10 mouse cellular contexts compared by ENCODE assay signal in the genomic region with DNA sequence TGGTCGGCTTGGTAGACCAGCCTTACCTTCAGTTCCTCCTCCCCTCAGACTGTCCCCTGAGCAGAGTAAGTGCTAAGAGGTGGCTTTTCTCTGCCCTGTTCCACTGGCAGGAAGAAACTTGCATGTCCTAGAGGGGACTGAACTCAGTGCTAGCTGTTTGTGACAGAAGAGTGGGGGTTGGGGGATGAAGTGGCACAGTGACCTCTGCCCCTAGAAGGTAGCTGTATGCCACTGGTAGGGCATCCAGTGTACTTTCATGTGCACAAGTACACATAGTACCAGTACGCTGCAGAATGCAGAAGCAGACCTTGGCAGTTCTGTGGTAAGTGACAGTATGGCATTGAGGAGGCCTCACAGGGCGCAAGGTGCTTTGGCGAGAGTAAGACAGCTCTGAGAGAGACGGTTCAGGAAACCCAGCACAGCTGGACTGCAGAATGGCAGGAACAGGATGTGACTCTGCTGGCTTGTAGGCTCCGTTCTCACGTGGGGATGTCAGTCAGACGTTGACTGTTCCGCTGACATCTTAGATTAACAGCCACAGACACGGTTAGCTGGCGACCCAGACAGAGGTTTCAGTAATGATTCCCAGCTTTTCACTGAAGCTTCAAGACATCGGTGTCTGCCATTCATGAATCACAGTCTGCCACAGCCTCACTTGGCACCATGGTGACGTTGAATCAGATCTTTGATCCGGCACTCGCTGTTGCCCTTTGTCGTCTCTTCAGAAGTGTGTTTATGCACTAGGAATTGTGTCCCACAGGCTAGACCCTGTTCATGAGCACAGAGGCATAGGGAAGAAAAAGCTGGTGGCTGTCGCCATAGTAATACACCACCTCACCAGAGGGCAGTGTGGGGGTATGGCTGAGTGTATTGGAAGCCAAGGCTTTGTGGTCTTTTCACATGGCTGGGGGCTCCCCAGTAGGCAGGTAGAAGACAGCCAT.
DNase-seq lines count a peak whose midpoint lies in the region; ATAC-seq and TF ChIP-seq lines count a peak whose summit lies in the region.
"Had no signal": no experiment of that assay in that cellular context is flagged by ENCODE, and none has a peak within 500 bp of the region (broad histone marks: within the 10 kb centered on the region; RNA-seq: fewer than 3 reads in every experiment).

No protein-coding gene starts in this region.

- no peaks in the 10 kb centered on the region for H3K36me3 ChIP-seq in kidney, adult 2 months (ENCODE audit: control insufficient read depth, insufficient read depth, low read length)
- H3K36me3 ChIP-seq in neural tube, embryonic 14.5 days (ENCODE audit: control insufficient read depth, insufficient read depth, low read length) = no peaks in the 10 kb centered on the region

- DNase-seq in kidney, adult 2 months = peak; percentile 27
- no peak for DNase-seq in kidney, adult 8-10 months
- peak; percentile 34 for DNase-seq in induced T-regulatory cell, adult 2 months (ENCODE audit: low read depth)
- no peak for DNase-seq in adrenal gland, postnatal 10 days
- no peak for DNase-seq in left cerebral cortex, adult 2 months (ENCODE audit: extremely low spot score in 1 of 2, low spot score in 2 of 2)
- DNase-seq: layer of hippocampus, postnatal 36 days; lung, postnatal 14 days had no signal

- no peak overlapping the region for H3K4me3 ChIP-seq in kidney, adult 2 months (ENCODE audit: insufficient read depth, low read depth, low read length)
- H3K4me3 ChIP-seq in neural tube, embryonic 14.5 days (ENCODE audit: low read depth, low read length) = no peak overlapping the region
- no peak overlapping the region for H3K4me3 ChIP-seq in left cerebral cortex, adult 2 months

- no peak for TF ChIP-seq POLR2A in kidney, adult 2 months (IDR thresholded peaks at IDR 0.05; ENCODE audit: low read depth, low read length)

- no peaks in the 10 kb centered on the region for H3K27me3 ChIP-seq in kidney, adult 2 months (replicated peaks; ENCODE audit: control insufficient read depth, insufficient read depth, low read length)
- no peaks in the 10 kb centered on the region for H3K27me3 ChIP-seq in neural tube, embryonic 14.5 days (ENCODE audit: control insufficient read depth, insufficient read depth, low read length)

- no peak overlapping the region for H3K9ac ChIP-seq in neural tube, embryonic 14.5 days (replicated peaks; ENCODE audit: low read depth, low read length)

- no peak overlapping the region for H3K27ac ChIP-seq in kidney, adult 2 months (ENCODE audit: insufficient read depth, low read depth, low read length)
- no peak overlapping the region for H3K27ac ChIP-seq in neural tube, embryonic 14.5 days (ENCODE audit: low read depth, low read length)
- H3K27ac ChIP-seq in left cerebral cortex, adult 2 months = no peak overlapping the region

- peak; percentile 52 for ATAC-seq in activated CD4-positive, CD25-positive, alpha-beta regulatory T cell, adult 4 months
- ATAC-seq in neural tube, embryonic 14.5 days (ENCODE audit: low read depth) = no peak
- ATAC-seq in erythroid progenitor cell, adult 5-6 weeks (replicated peaks; ENCODE audit: low FRiP score, poor library complexity, severe bottlenecking) = no peak

- peaks cover 27% of the 10 kb centered on the region for H3K4me1 ChIP-seq in kidney, adult 2 months (ENCODE audit: control insufficient read depth, insufficient read depth, low read length)
- peaks cover 30% of the 10 kb centered on the region for H3K4me1 ChIP-seq in neural tube, embryonic 14.5 days (ENCODE audit: control insufficient read depth, insufficient read depth, low read length)

- WGBS in kidney, adult 2 months = 45% methylated on average over 17 of the region's 17 CpGs
- WGBS in neural tube, embryonic 14.5 days = 34% methylated on average over 17 of the region's 17 CpGs

- TF ChIP-seq CTCF in kidney, adult 2 months (conservative IDR thresholded peaks at IDR 0.05; ENCODE audit: insufficient read depth, insufficient read length, low read depth, low read length) = 0 out of 2 replicates have a peak, but pooled peaks have one; percentile 3
- TF ChIP-seq CTCF in left cerebral cortex, adult 2 months (IDR thresholded peaks at IDR 0.05) = no peak; the same call in 1 of the 2 replicates

- H3K9me3 ChIP-seq in neural tube, embryonic 14.5 days (ENCODE audit: control insufficient read depth, low read length) = no peaks in the 10 kb centered on the region

- intact Hi-C loops in left cerebral cortex, adult 2 months (cut with DNase I) = no loop called here

- H3K4me2 ChIP-seq in neural tube, embryonic 14.5 days (ENCODE audit: low read depth, low read length) = 0 out of 2 replicates have a peak overlapping the region, but pooled peaks have one; percentile 1

Comparison
In these comparisons a context has a peak if more than half of its experiments do, and no peak if none do; other contexts are left out.
1. DNase-seq: peak in kidney, adult 2 months (single experiment) and induced T-regulatory cell, adult 2 months (single experiment); none in kidney, adult 8-10 months (0 of 2), adrenal gland, postnatal 10 days (single experiment) and left cerebral cortex, adult 2 months (0 of 2).